Mouse (Mus musculus): Measurements from ENCODE around the gene Timmdc1. TPM values are rescaled to one million over a fixed set of nuclear protein-coding genes. Genes with fewer than 3 reads are reported as not detected.

Timmdc1 gene
- polyA plus RNA-seq (2015; fragmentation: Nextera tagmentation; extraction: Ambion mirVana): 35.0 and 39.6 TPM in 2 replicates

DNA sequence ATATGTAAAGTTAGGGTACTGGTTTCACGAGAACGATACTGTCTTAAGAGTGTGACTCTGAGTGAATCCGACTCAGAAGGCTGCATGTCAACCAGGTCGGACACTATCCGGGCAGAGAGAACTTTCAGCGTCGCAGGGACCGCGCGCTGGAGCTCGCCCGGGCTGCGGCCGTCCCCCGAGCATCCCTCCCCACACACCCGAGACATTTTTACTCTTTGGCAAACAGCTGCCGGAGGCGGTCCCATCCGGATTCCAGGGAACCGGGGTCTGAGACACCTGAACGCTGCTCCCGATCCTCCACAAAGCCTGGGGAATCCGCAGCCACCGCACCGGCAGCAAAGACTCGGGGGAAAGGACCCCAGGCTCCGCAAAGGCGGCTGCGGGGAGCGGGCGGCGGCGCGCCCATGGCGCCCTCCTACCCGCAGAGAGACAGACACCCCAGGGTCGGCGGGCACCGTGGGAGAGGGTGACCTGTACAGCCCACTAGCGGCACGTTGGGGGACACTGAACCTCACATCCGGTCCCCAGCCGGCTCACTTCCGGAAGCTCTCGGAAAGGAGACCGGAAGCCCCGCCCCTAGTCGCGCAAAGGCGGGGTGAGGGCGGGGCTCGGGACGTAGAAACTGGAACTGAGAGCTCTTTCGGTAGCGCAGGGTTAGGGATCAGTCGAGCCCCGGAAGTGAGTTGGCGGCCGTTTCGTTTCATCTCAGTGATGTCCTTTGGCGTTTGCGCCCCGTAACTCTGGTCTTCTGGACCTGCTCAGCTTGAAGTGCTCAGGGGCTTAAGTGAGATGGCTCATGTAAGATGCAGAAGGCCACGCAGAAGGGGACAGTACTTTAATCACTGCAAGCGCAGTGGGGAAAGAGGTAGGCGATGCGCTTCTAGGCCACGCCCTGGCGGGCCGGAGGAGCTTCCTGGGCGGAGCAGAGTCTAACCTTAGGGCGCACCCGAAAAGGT is at the start of gene Timmdc1:
Gene Timmdc1, minus strand, starts transcription at position 535 of the 956 bp plus-strand sequence.
- Histone ChIP-seq H3K9ac (ENCODE audit: low read length) (peak within 1 kb of the TSS; percentile 93), H3K4me1 (ENCODE audit: control insufficient read depth, insufficient read depth, low read length) (peaks cover 10% of the 10 kb centered on the region), H3K36me3 (ENCODE audit: control insufficient read depth, insufficient read depth) (peaks cover 19% of the 10 kb centered on the region), H3K27me3 (ENCODE audit: control insufficient read depth, insufficient read depth, low read length) (no peaks in the 10 kb centered on the region), H3K4me3 (ENCODE audit: low read length) (peak within 1 kb of the TSS; percentile 97), H3K4me2 (ENCODE audit: low read depth, low read length) (peak within 1 kb of the TSS; percentile 74), H3K27ac (ENCODE audit: low read length) (peak within 1 kb of the TSS; percentile 98), H3K9me3 (replicated peaks; ENCODE audit: control insufficient read depth, low read length) (no peaks in the 10 kb centered on the region)
- WGBS: under 1% methylated on average over 73 of the region's 73 CpGs
- ATAC-seq (replicated peaks; ENCODE audit: extremely low read depth, insufficient read depth, low FRiP score): peak; percentile 99

GRCm38 (mm10) chr16:38571481-38571880 is 49.0 kb upstream of the Timmdc1 start:
- H3K4me3 ChIP-seq (ENCODE audit: low read length): no peak overlapping the region
- H3K27me3 ChIP-seq (ENCODE audit: control insufficient read depth, insufficient read depth, low read length): no peaks in the 10 kb centered on the region
- H3K4me2 ChIP-seq (ENCODE audit: low read depth, low read length): no peak overlapping the region
- no peak for ATAC-seq (replicated peaks; ENCODE audit: extremely low read depth, insufficient read depth, low FRiP score)
- peaks cover 38% of the 10 kb centered on the region for H3K36me3 ChIP-seq (ENCODE audit: control insufficient read depth, insufficient read depth)
- 98% methylated on average over 3 of the region's 3 CpGs for WGBS
- H3K9me3 ChIP-seq (replicated peaks; ENCODE audit: control insufficient read depth, low read length): no peaks in the 10 kb centered on the region
- H3K9ac ChIP-seq (ENCODE audit: low read length): no peak overlapping the region
- no peak overlapping the region for H3K27ac ChIP-seq (ENCODE audit: low read length)
- H3K4me1 ChIP-seq (ENCODE audit: control insufficient read depth, insufficient read depth, low read length): no peaks in the 10 kb centered on the region

DNA sequence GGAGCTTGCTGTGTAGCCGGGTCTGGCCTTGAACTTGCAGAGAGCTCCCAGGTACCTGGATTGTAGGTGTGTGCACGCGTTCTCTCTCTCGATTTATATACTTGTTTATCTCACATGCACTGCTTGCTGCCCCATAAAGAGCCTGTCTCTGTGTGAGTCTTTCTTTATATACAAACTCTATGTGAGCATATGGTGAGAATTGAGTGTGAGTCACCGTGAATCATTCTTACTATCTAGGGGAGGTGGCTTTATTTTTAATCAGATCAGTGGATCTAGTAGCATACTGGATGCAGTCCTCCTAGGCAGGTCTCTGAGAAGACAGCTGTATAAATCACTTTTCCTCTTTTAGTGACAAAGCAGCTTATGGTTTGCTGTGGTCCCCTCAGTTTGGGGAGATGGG is 45.7 kb upstream of the Timmdc1 start:
- Histone ChIP-seq H3K36me3 (ENCODE audit: control insufficient read depth, insufficient read depth) (peaks cover 39% of the 10 kb centered on the region), H3K4me3 (ENCODE audit: low read length) (no peak overlapping the region), H3K9me3 (replicated peaks; ENCODE audit: control insufficient read depth, low read length) (no peaks in the 10 kb centered on the region), H3K27me3 (ENCODE audit: control insufficient read depth, insufficient read depth, low read length) (no peaks in the 10 kb centered on the region), H3K27ac (ENCODE audit: low read length) (no peak overlapping the region), H3K9ac (ENCODE audit: low read length) (no peak overlapping the region), H3K4me1 (ENCODE audit: control insufficient read depth, insufficient read depth, low read length) (peaks cover 10% of the 10 kb centered on the region), H3K4me2 (ENCODE audit: low read depth, low read length) (no peak overlapping the region)
- WGBS: 92% methylated on average over 5 of the region's 5 CpGs
- ATAC-seq (replicated peaks; ENCODE audit: extremely low read depth, insufficient read depth, low FRiP score): no peak

DNA sequence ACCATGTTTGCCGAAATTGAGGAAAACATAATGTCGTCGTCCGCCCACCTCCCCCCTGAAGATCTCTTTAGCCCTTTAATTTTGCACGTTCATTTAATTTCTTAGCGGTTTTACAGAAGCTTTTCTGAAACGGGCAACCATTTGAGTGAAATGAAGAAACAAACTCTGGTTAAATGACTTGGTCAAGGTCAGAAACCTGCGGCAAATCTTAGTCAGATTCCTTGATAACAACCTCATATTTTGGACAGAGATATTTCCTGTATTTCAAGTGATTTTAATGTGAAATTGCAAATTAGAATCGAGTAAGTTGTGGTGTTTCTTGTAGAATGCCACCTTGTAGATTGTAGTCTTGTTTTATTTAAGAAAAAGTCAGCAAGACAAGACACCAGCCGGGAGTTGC is 41.1 kb upstream of the Timmdc1 start:
- peak overlapping the region; percentile 79 for H3K4me3 ChIP-seq (ENCODE audit: low read length)
- peak overlapping the region; percentile 83 for H3K4me2 ChIP-seq (ENCODE audit: low read depth, low read length)
- H3K4me1 ChIP-seq (ENCODE audit: control insufficient read depth, insufficient read depth, low read length): peaks cover 14% of the 10 kb centered on the region
- 20% methylated on average over 10 of the region's 10 CpGs for WGBS
- no peaks in the 10 kb centered on the region for H3K9me3 ChIP-seq (replicated peaks; ENCODE audit: control insufficient read depth, low read length)
- H3K36me3 ChIP-seq (ENCODE audit: control insufficient read depth, insufficient read depth): peaks cover 16% of the 10 kb centered on the region; the same call in 1 of the 2 replicates
- ATAC-seq (replicated peaks; ENCODE audit: extremely low read depth, insufficient read depth, low FRiP score): no peak
- H3K27ac ChIP-seq (ENCODE audit: low read length): no peak overlapping the region
- H3K9ac ChIP-seq (ENCODE audit: low read length): peak overlapping the region; percentile 87
- 0 out of 2 replicates have a peak, but pooled peaks cover 2% of the 10 kb centered on the region for H3K27me3 ChIP-seq (ENCODE audit: control insufficient read depth, insufficient read depth, low read length)

GRCm38 (mm10) chr16:38562968-38563327 is 40.5 kb upstream of the Timmdc1 start:
- Histone ChIP-seq H3K27ac (ENCODE audit: low read length) (peak overlapping the region; percentile 76), H3K4me3 (ENCODE audit: low read length) (peak overlapping the region; percentile 79), H3K36me3 (ENCODE audit: control insufficient read depth, insufficient read depth) (peaks cover 15% of the 10 kb centered on the region; the same call in 1 of the 2 replicates), H3K9me3 (replicated peaks; ENCODE audit: control insufficient read depth, low read length) (no peaks in the 10 kb centered on the region), H3K4me1 (ENCODE audit: control insufficient read depth, insufficient read depth, low read length) (peaks cover 14% of the 10 kb centered on the region), H3K9ac (ENCODE audit: low read length) (peak overlapping the region; percentile 87), H3K4me2 (ENCODE audit: low read depth, low read length) (peak overlapping the region; percentile 83), H3K27me3 (ENCODE audit: control insufficient read depth, insufficient read depth, low read length) (peaks cover 2% of the 10 kb centered on the region; the same call in 1 of the 2 replicates)
- ATAC-seq (replicated peaks; ENCODE audit: extremely low read depth, insufficient read depth, low FRiP score): peak; percentile 59
- WGBS: under 1% methylated on average over 25 of the region's 25 CpGs

- Histone ChIP-seq H3K36me3 (ENCODE audit: control insufficient read depth, insufficient read depth) (peaks cover 15% of the 10 kb centered on the region; the same call in 1 of the 2 replicates), H3K4me1 (ENCODE audit: control insufficient read depth, insufficient read depth, low read length) (peaks cover 14% of the 10 kb centered on the region), H3K9ac (ENCODE audit: low read length) (peak overlapping the region; percentile 87), H3K9me3 (replicated peaks; ENCODE audit: control insufficient read depth, low read length) (no peaks in the 10 kb centered on the region), H3K4me2 (ENCODE audit: low read depth, low read length) (peak overlapping the region; percentile 83), H3K27me3 (ENCODE audit: control insufficient read depth, insufficient read depth, low read length) (peaks cover 2% of the 10 kb centered on the region; the same call in 1 of the 2 replicates), H3K27ac (ENCODE audit: low read length) (peak overlapping the region; percentile 76), H3K4me3 (ENCODE audit: low read length) (peak overlapping the region; percentile 79)
- WGBS: 7% methylated on average over 37 of the region's 37 CpGs
- ATAC-seq (replicated peaks; ENCODE audit: extremely low read depth, insufficient read depth, low FRiP score): peak; percentile 95
Observed at GRCm38 (mm10) chr16:38562131-38562967, 39.9 kb upstream of the Timmdc1 start.

- no peaks in the 10 kb centered on the region for H3K9me3 ChIP-seq (replicated peaks; ENCODE audit: control insufficient read depth, low read length)
- H3K27me3 ChIP-seq (ENCODE audit: control insufficient read depth, insufficient read depth, low read length): peaks cover 2% of the 10 kb centered on the region; the same call in 1 of the 2 replicates
- H3K27ac ChIP-seq (ENCODE audit: low read length): no peak within 1 kb of the TSS
- 71% methylated on average over 3 of the region's 3 CpGs for WGBS
- ATAC-seq (replicated peaks; ENCODE audit: extremely low read depth, insufficient read depth, low FRiP score): no peak
- no peak within 1 kb of the TSS for H3K4me2 ChIP-seq (ENCODE audit: low read depth, low read length)
- H3K9ac ChIP-seq (ENCODE audit: low read length): no peak within 1 kb of the TSS
- peaks cover 4% of the 10 kb centered on the region; the same call in 1 of the 2 replicates for H3K4me1 ChIP-seq (ENCODE audit: control insufficient read depth, insufficient read depth, low read length)
- H3K36me3 ChIP-seq (ENCODE audit: control insufficient read depth, insufficient read depth): no peaks in the 10 kb centered on the region
- no peak within 1 kb of the TSS for H3K4me3 ChIP-seq (ENCODE audit: low read length)
Observed at GRCm38 (mm10) chr16:38558221-38558748, 35.8 kb upstream of the Timmdc1 start, which contains the start of gene Tmem39a. Gene Tmem39a (plus strand): TSS chr16:38558698.

- Histone ChIP-seq H3K27me3 (ENCODE audit: control insufficient read depth, insufficient read depth, low read length) (peaks cover 2% of the 10 kb centered on the region; the same call in 1 of the 2 replicates), H3K4me3 (ENCODE audit: low read length) (no peak overlapping the region), H3K9me3 (replicated peaks; ENCODE audit: control insufficient read depth, low read length) (no peaks in the 10 kb centered on the region), H3K27ac (ENCODE audit: low read length) (no peak overlapping the region), H3K4me1 (ENCODE audit: control insufficient read depth, insufficient read depth, low read length) (no peaks in the 10 kb centered on the region), H3K4me2 (ENCODE audit: low read depth, low read length) (no peak overlapping the region), H3K9ac (ENCODE audit: low read length) (no peak overlapping the region), H3K36me3 (ENCODE audit: control insufficient read depth, insufficient read depth) (no peaks in the 10 kb centered on the region)
- 77% methylated on average over 3 of the region's 3 CpGs for WGBS
- ATAC-seq (replicated peaks; ENCODE audit: extremely low read depth, insufficient read depth, low FRiP score): no peak
Observed at GRCm38 (mm10) chr16:38555988-38556387, 33.5 kb upstream of the Timmdc1 start.
